Mouse (Mus musculus) G1E (cell line): Measurements from ENCODE around the gene Aqp5.

ENCODE experiments used
- CTCF ChIP-seq: IDR thresholded peaks from 2 replicates; pipeline ENCODE4 v1.5.1; 2012; ENCODE audit warnings: low read depth, low read length, inconsistent platforms, mixed read lengths
- GATA1 ChIP-seq: IDR thresholded peaks from 2 replicates; pipeline ENCODE4 v1.6.1; 2012; ENCODE audit warnings: borderline replicate concordance, low read length, inconsistent platforms, mixed read lengths
- GATA2 ChIP-seq: IDR thresholded peaks from 2 replicates; pipeline ENCODE4 v1.6.1; 2012; ENCODE audit warnings: low read depth, low read length, inconsistent platforms, borderline replicate concordance
- POLR2AphosphoS5 ChIP-seq: IDR thresholded peaks from 2 replicates; pipeline ENCODE4 v1.6.1; 2012; ENCODE audit warnings: low read depth, low read length, inconsistent platforms; ENCODE audit not compliant: insufficient replicate concordance
- TAL1 ChIP-seq: conservative IDR thresholded peaks from 2 replicates; pipeline ENCODE4 v1.6.1; 2012; ENCODE audit warnings: low read depth, low read length, inconsistent platforms, mixed read lengths

- TF ChIP-seq CTCF (no peak), POLR2AphosphoS5 (no peak), TAL1 (no peak), GATA1 (no peak), GATA2 (no peak)
Observed at GRCm38 (mm10) chr15:99547732-99548131, 42.9 kb upstream of the Aqp5 start.
